ENCODE assay signal across 7 mouse cellular contexts in the genomic region with DNA sequence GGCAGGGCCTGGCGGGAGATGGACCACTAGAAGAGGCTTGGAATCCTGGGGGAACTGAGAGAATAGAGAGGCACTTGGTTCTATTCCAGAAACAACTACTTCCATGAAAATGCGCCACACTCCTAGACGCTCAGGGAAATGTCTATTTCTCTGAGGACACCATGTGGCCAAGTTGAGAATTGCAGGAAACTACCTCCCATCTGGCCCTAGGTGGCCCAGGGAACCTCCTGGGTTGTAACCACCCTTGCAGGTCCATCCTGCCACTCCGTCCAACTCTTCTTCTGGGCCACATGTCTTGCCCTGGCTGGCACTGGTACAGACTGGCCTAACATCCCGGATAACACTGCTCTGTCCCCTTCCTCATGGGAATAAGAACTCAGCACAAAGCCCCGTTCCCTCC. TPM values are rescaled to one million over a fixed set of nuclear protein-coding genes. Genes with fewer than 3 reads are reported as not detected.
A peak's percentile ranks its signal among the peaks of the same experiment; 100 is the strongest.
DNase-seq lines count a peak whose midpoint lies in the region; ATAC-seq lines count a peak whose summit lies in the region.

No protein-coding gene starts in this region.

- no peaks in the 10 kb centered on the region for H3K4me1 ChIP-seq in forebrain, embryonic 16.5 days (replicated peaks; ENCODE audit: control insufficient read depth, insufficient read depth, low read length)
- H3K4me1 ChIP-seq in hindbrain, embryonic 14.5 days (replicated peaks; ENCODE audit: control insufficient read depth, insufficient read depth, low read length), result no peaks in the 10 kb centered on the region

- ATAC-seq in cerebellum, adult (ENCODE audit: insufficient number of reproducible peaks, low FRiP score, low TSS enrichment), result 0 out of 2 replicates have a peak, but pooled peaks have one; percentile 27
- ATAC-seq in forebrain, embryonic 16.5 days, result peak; percentile 59; the same call in 1 of the 2 replicates
- ATAC-seq in hindbrain, embryonic 14.5 days (ENCODE audit: low FRiP score), result no peak

- no peak overlapping the region for H3K27ac ChIP-seq in forebrain, embryonic 16.5 days (ENCODE audit: low read length)
- no peak overlapping the region for H3K27ac ChIP-seq in hindbrain, embryonic 14.5 days

- 15% methylated on average over 6 of the region's 6 CpGs for WGBS in forebrain, embryonic 16.5 days
- WGBS in hindbrain, embryonic 14.5 days, result 19% methylated on average over 6 of the region's 6 CpGs

- no peak overlapping the region for H3K9ac ChIP-seq in forebrain, embryonic 16.5 days (replicated peaks; ENCODE audit: low read depth, low read length)
- no peak overlapping the region for H3K9ac ChIP-seq in hindbrain, embryonic 14.5 days

- 0 out of 2 replicates have a peak, but pooled peaks cover 6% of the 10 kb centered on the region for H3K27me3 ChIP-seq in forebrain, embryonic 16.5 days (replicated peaks; ENCODE audit: control insufficient read depth, insufficient read depth, low read length)
- H3K27me3 ChIP-seq in hindbrain, embryonic 14.5 days (ENCODE audit: control insufficient read depth, insufficient read depth, low read length), result peaks cover 11% of the 10 kb centered on the region

- H3K36me3 ChIP-seq in forebrain, embryonic 16.5 days (ENCODE audit: control insufficient read depth, insufficient read depth), result no peaks in the 10 kb centered on the region
- no peaks in the 10 kb centered on the region for H3K36me3 ChIP-seq in hindbrain, embryonic 14.5 days (replicated peaks; ENCODE audit: control insufficient read depth, insufficient read depth)

- H3K4me2 ChIP-seq in forebrain, embryonic 16.5 days (ENCODE audit: low read length), result no peak overlapping the region
- H3K4me2 ChIP-seq in hindbrain, embryonic 14.5 days (replicated peaks), result no peak overlapping the region

- peak; percentile 90 for DNase-seq in NIH3T3 (ENCODE audit: low read depth)
- peak; percentile 83 for DNase-seq in hindbrain, embryonic 14.5 days (ENCODE audit: low spot score)
- peak; percentile 40 to 84 for DNase-seq in layer of hippocampus, postnatal 25 days (ENCODE audit: extremely low spot score in 1 of 2, low spot score in 1 of 2)
- DNase-seq in lung, postnatal 4 days, result peak; percentile 37 to 78
- peak; percentile 59 for DNase-seq in right cerebral cortex, adult 18-20 months

- no peaks in the 10 kb centered on the region for H3K9me3 ChIP-seq in forebrain, embryonic 16.5 days (ENCODE audit: control insufficient read depth, low read length)
- H3K9me3 ChIP-seq in hindbrain, embryonic 14.5 days (ENCODE audit: control insufficient read depth, low read length), result no peaks in the 10 kb centered on the region

- H3K4me3 ChIP-seq in forebrain, embryonic 16.5 days (replicated peaks; ENCODE audit: low read length), result no peak overlapping the region
- no peak overlapping the region for H3K4me3 ChIP-seq in hindbrain, embryonic 14.5 days (replicated peaks; ENCODE audit: low read length)

RNA-seq across cellular contexts. Expression of a gene that starts 7.3 kb away (rescaled TPM):
- not detected in 2 replicates for polyA plus RNA-seq in forebrain, embryonic 16.5 days (2015; fragmentation: Nextera tagmentation; extraction: Ambion mirVana)
- polyA plus RNA-seq in hindbrain, embryonic 14.5 days (2014; fragmentation: Nextera tagmentation; extraction: Ambion mirVana), result 0.16 TPM in 1 of 2 replicates, not detected in the other
- under 1 TPM; 0.28 to 0.62 TPM for total RNA-seq in layer of hippocampus, postnatal 25 days (2021)

RNA-seq across cellular contexts. Expression of a gene that starts 24.2 kb away (rescaled TPM):
- 1.5 and 2.0 TPM in 2 replicates for polyA plus RNA-seq in forebrain, embryonic 16.5 days (2015; fragmentation: Nextera tagmentation; extraction: Ambion mirVana)
- 1.3 and 1.4 TPM in 2 replicates for polyA plus RNA-seq in hindbrain, embryonic 14.5 days (2014; fragmentation: Nextera tagmentation; extraction: Ambion mirVana)
- 1 to 10 TPM; 1.3 to 1.7 TPM for total RNA-seq in layer of hippocampus, postnatal 25 days (2021)

RNA-seq across cellular contexts. Expression of a gene that starts 43.3 kb away (rescaled TPM):
- polyA plus RNA-seq in forebrain, embryonic 16.5 days (2015; fragmentation: Nextera tagmentation; extraction: Ambion mirVana), result 0.23 and 0.58 TPM in 2 replicates
- polyA plus RNA-seq in hindbrain, embryonic 14.5 days (2014; fragmentation: Nextera tagmentation; extraction: Ambion mirVana), result 0.57 and 1.0 TPM in 2 replicates
- total RNA-seq in layer of hippocampus, postnatal 25 days (2021), result under 1 TPM; 0.26 to 0.27 TPM

RNA-seq across cellular contexts. Expression of a gene that starts 43.4 kb away (rescaled TPM):
- polyA plus RNA-seq in forebrain, embryonic 16.5 days (2015; fragmentation: Nextera tagmentation; extraction: Ambion mirVana), result 18.0 and 18.2 TPM in 2 replicates
- polyA plus RNA-seq in hindbrain, embryonic 14.5 days (2014; fragmentation: Nextera tagmentation; extraction: Ambion mirVana), result 14.3 and 14.4 TPM in 2 replicates
- 10 to 100 TPM; 11.5 to 13.5 TPM for total RNA-seq in layer of hippocampus, postnatal 25 days (2021)

RNA-seq across cellular contexts. Expression of a gene that starts 53.6 kb away (rescaled TPM):
- not detected in 2 replicates for polyA plus RNA-seq in forebrain, embryonic 16.5 days (2015; fragmentation: Nextera tagmentation; extraction: Ambion mirVana)
- 0.19 and 0.26 TPM in 2 replicates for polyA plus RNA-seq in hindbrain, embryonic 14.5 days (2014; fragmentation: Nextera tagmentation; extraction: Ambion mirVana)
- under 1 TPM; 0.28 to 0.49 TPM for total RNA-seq in layer of hippocampus, postnatal 25 days (2021)
